Mouse (Mus musculus): ENCODE measurements around the gene Uchl3.

DNA sequence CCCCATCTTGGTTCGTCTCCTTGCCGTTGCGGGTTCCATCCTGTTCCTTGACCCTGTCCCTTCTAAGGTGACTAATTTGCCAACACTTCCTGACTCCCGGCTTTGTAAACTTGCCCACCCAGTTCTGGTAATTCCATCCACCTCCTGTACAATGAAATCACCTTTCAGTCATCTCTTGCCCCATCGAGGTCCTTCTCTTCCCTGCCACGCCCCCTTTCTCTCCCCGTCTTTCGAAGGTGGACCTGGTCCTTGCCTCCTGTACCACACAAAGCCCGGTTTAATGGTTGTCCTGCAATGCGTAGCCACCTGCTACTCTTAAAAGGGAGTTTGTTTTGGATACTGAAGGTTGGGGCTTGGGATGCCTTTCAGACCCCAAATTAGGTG lies 751 bp downstream of the Uchl3 start:
- TF ChIP-seq HCFC1 (IDR thresholded peaks at IDR 0.05; ENCODE audit: borderline replicate concordance, insufficient read depth, low read length), result no peak
- no peak for TF ChIP-seq ZNF384 (IDR thresholded peaks at IDR 0.05; ENCODE audit: low read depth, low read length)
- no peak for TF ChIP-seq ZC3H11A (IDR thresholded peaks at IDR 0.05; ENCODE audit: borderline replicate concordance, low read depth, low read length)
- no peak for TF ChIP-seq MAFK (IDR thresholded peaks at IDR 0.05; ENCODE audit: insufficient read depth, low read depth, low read length)
